Mouse (Mus musculus) left cerebral cortex, postnatal 25 days (tissue): ENCODE measurements around the gene Fubp1. TPM values are rescaled to one million over a fixed set of nuclear protein-coding genes. Genes with fewer than 3 reads are reported as not detected.

Experiments
- DNase-seq, 2 experiments: peaks; one replicate each; pipeline ENCODE4 v3.0.0; 2022; ENCODE audit warnings: low spot score in 2 of 2, mixed read lengths in 1 of 2
- intact Hi-C: fragments of 180-260 bp; cut with DNase I; formaldehyde crosslinking; loops from one replicate; pipeline ENCODE4 v1.15.1; 2025
- total RNA-seq, 2 experiments: library from RNA; stranded (reverse); gene quantifications; 2 replicates each; pipeline ENCODE4 v1.2.3; 2021

The Fubp1 gene
- total RNA-seq, 2 experiments from 2014 or later: 115 to 128 TPM

DNA sequence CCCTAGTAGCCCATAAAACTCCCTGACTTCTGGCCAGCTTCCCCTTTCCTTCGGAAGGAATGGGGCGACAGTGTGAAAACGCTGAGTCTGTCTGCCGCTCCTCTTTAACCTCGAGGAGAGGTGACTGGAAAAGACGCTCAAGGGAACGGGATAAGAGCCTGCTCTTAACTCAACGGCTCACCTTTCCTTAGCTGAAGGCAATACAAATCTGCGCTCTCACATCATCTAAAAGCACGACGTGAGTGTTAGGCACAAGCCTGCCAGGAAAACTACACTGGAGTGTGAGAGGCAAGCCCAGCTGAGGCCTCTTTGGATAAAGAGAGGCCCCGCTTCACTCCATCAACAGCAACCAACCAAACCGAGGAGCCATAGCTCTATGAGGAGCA lies 55.8 kb downstream of the Fubp1 start, which contains the start of gene Nexn:
Gene Nexn (minus strand): TSS at position 315 of the 386 bp plus-strand sequence.
- intact Hi-C loops: no loop called here
- DNase-seq: no peak

- DNase-seq: no peak
- intact Hi-C loops: no loop called here
Observed at GRCm38 (mm10) chr3:152268099-152268498, 57.9 kb downstream of the Fubp1 start.

DNA sequence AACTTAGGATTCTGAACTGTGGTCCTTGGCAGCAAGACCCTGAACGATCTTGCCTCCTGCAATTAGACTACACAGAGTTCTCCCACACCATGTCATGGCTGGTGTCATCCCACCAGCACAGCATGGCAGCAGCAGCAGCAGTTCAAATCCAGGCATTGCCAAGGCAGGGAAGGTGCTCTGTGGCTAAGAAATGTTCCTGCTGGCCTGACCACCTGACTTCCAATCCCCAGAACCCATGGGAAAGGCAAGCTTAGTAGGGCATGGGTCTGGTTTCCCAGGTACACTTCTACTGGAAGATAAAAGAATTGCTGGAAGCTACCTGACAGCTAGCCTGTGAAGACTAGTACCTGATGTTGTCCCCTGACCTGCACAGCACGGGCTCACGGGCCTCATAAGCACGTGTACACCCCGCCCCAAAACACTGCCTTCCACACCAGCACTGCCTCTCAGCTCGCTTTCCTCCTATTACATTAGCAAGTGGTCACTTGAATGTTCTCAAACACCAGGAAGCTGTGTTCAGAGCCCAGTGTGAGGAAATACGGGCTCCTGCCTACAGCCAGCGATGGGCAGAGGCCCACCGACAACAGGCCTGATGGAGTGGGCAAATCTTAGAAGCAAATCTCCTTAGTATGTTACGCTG lies 61.0 kb downstream of the Fubp1 start:
- intact Hi-C loops: no loop called here
- DNase-seq: no peak

GRCm38 (mm10) chr3:152271876-152272275 lies 61.7 kb downstream of the Fubp1 start:
- intact Hi-C loops: no loop called here
- DNase-seq: no peak

DNA sequence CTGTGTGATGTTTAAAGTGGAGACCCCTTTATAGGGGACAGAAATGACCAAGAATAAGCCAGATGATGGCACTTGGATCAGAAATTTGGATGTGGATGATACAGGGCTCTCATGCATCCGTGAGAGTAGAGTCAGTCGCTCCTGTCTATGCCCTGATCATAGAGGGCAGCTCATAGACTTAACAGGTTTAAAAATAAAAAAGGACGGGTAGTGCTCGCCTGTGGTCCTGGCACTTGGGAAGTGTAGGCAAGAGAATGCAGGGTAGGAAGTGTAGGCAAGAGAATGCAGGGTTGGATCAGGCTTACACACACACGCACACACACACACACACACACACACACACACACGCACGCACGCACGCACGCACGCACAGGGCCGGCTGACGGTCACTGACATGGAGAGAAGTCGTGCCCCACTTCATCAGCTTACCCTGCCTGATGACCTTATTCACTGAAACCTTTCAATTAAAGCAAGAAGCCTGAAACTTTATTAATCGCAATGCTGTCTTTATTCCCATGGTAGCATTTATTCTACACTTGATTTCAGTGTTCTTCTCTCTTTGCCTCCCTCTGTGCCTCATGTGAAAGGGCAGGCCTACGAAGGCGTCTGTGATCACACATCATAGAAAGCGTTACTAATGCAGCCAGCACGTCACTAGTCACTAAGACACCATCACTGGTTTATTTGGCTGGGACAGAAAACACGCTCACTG lies 62.9 kb downstream of the Fubp1 start:
- intact Hi-C loops: no loop called here
- DNase-seq: no peak

- intact Hi-C loops: no loop called here
- no peak for DNase-seq
Observed at GRCm38 (mm10) chr3:152275008-152275407, 64.8 kb downstream of the Fubp1 start.

GRCm38 (mm10) chr3:152276935-152277334 lies 66.7 kb downstream of the Fubp1 start:
- no peak for DNase-seq
- intact Hi-C loops: no loop called here

DNA sequence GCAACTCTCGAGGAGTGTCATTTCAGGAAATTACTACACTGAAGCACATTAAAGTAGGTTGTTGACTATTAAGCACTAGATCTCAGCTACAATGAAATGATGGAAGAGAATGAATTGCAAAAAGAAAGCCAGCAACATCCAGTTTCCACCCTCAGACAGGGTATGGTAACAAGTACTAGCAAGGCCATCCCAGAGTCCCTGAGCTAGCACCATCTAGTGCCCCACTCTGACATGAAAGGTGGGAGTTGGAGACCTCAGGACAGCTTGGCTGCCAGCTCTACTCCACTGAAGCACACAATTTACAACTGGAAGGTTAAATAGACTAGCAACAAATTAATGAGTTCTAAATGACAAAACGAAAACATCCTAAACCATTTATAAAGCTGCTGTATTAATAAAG lies 67.7 kb downstream of the Fubp1 start:
- DNase-seq: no peak
- intact Hi-C loops: no loop called here

- intact Hi-C loops: no loop called here
- no peak for DNase-seq
Observed at GRCm38 (mm10) chr3:152278431-152278830, 68.2 kb downstream of the Fubp1 start.

- DNase-seq: no peak
- intact Hi-C loops: no loop called here
Observed at GRCm38 (mm10) chr3:152282126-152282525, 71.9 kb downstream of the Fubp1 start.

DNA sequence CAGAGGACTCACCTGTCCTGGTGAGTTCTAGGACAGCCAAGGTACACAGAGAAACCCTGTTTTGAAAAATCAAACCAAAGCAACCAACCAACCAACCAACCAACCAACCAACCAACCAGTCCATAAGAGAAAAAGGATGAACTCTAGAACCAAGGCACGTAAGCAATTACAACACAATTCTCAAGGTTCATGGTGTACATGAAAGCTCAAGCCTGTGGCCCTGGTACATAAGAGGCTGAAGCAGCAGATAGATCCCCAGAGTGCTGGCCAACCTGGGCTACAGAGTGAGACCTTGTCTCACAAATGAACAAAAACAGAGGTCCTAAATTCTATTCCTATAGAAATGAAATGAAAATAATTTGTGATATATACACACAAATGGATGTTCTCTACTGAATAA lies 74.1 kb downstream of the Fubp1 start:
- intact Hi-C loops: no loop called here
- DNase-seq: no peak

DNA sequence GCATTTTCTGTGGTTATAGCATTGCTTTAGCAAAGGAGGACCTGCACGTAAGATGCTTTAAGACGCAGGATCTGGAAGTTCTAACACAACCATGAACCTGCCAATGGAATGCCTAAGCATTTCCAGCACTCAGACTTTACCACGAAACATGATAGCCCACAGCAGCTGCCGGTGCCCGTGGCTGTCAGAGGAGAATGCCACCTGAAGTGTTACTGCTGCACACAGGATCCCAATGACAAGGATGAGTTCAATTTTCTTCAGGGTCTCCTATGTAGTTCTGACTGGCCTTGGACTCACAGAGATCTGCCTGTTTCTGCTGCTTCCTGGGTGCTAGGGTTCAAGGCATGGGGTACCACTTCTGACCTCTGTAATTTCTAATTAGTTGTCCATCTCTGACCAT lies 74.5 kb downstream of the Fubp1 start:
- DNase-seq: no peak
- intact Hi-C loops: no loop called here

Other genes with a start within 250 kb of the Fubp1 start
- 1 to 10 TPM; 1.8 to 5.8 TPM for gene Gipc2, start 44.2 kb upstream of the Fubp1 start, total RNA-seq
- 10 to 100 TPM; 71.5 to 72.5 TPM for gene Dnajb4, start 120 bp upstream of the Fubp1 start, total RNA-seq
- gene Nexn, start 55.9 kb downstream of the Fubp1 start, total RNA-seq: 1 to 10 TPM; 1.4 to 7.5 TPM
- 10 to 100 TPM; 71.7 to 84.0 TPM for gene Miga1, start 130.0 kb downstream of the Fubp1 start, total RNA-seq
- gene Usp33, start 136.1 kb downstream of the Fubp1 start, total RNA-seq: 100 to 1,000 TPM; 129 to 138 TPM
- 10 to 100 TPM; 41.2 to 43.7 TPM for gene Zzz3, start 185.1 kb downstream of the Fubp1 start, total RNA-seq